Mouse (Mus musculus) lung, postnatal 0 days (tissue): ENCODE measurements around the gene Kctd20.

Experiments
- CTCF ChIP-seq: IDR thresholded peaks from 2 replicates; pipeline ENCODE4 v1.5.1; 2016; ENCODE audit warnings: antibody characterized with exemption, mild to moderate bottlenecking
- EP300 ChIP-seq: IDR thresholded peaks from 2 replicates; pipeline ENCODE4 v1.6.1; 2016; ENCODE audit warnings: antibody characterized with exemption, mild to moderate bottlenecking, control low read depth

DNA sequence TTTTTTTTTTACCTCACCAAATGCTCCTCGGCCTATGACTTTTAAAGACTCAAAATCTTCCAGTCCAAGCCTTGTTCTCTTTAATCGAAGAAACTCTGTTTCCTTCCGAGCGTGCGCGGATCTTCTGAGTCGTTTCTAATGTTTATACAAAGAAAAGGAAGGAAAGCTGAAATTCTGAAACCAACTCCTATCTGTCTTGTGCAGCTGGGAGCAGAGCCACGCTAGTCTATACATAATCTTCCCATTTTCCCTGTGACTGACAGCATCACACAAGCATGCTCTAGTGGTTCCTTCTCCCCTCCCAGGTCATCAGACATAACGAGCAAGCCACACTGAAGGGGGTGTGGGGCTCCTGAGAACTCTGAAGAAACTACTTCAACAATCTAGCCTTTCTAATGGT, 39.5 kb downstream of the Kctd20 start:
- TF ChIP-seq EP300 = no peak
- TF ChIP-seq CTCF = no peak
